Mouse (Mus musculus) erythroblast, embryonic 14.5 days (primary cell): Measurements from ENCODE around the gene Racgap1.

ENCODE experiments used
- GATA1 ChIP-seq: IDR thresholded peaks from 2 replicates; pipeline ENCODE4 v1.6.1; 2012; ENCODE audit warnings: low read length, inconsistent platforms, mixed read lengths
- TAL1 ChIP-seq: IDR thresholded peaks from 3 replicates; pipeline ENCODE4 v1.6.1; 2012; ENCODE audit warnings: low read length, inconsistent platforms, mixed read lengths

DNA sequence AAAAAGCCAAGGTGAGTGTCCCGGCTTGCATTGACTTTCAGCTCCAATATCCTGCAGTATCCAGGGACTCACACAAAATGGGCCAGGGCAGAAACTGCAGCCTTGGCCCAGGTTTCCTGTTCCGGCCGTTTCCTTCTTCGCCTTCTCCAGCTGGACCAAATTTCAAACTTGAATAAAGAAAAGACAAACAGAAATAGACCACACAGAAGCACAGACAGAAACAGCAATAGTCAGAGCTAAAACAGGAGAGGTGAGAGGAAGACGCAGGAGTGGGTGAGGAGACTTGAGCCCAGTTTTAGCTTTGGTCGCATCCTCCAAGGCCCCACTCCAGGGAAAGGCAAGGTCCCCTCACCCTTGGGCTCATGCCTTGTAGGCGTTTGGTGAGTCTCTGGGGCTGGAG lies 48.2 kb downstream of the Racgap1 start:
- no peak for TF ChIP-seq TAL1
- TF ChIP-seq GATA1, result no peak
